Mouse (Mus musculus): ENCODE measurements around the gene Pdzd2.
A peak's percentile ranks its signal among the peaks of the same experiment; 100 is the strongest.

The Pdzd2 gene

GRCm38 (mm10) chr15:12739277-12740247, at the start of gene Pdzd2:
Gene Pdzd2 (minus strand): TSS chr15:12739924.
- peak; percentile 98 for DNase-seq (ENCODE audit: low read depth, low spot score)

- DNase-seq (ENCODE audit: low read depth, low spot score), result peak; percentile 26
Observed at GRCm38 (mm10) chr15:12789406-12789867, 49.7 kb upstream of the Pdzd2 start.

GRCm38 (mm10) chr15:12788536-12788935, 48.8 kb upstream of the Pdzd2 start:
- no peak for DNase-seq (ENCODE audit: low read depth, low spot score)

GRCm38 (mm10) chr15:12781729-12782326, 42.1 kb upstream of the Pdzd2 start:
- no peak for DNase-seq (ENCODE audit: low read depth, low spot score)

- DNase-seq (ENCODE audit: low read depth, low spot score), result no peak
Observed at GRCm38 (mm10) chr15:12781296-12781695, 41.6 kb upstream of the Pdzd2 start.

- DNase-seq (ENCODE audit: low read depth, low spot score), result peak; percentile 47
Observed at GRCm38 (mm10) chr15:12774149-12774753, 34.5 kb upstream of the Pdzd2 start.

GRCm38 (mm10) chr15:12770958-12771357, 31.2 kb upstream of the Pdzd2 start:
- DNase-seq (ENCODE audit: low read depth, low spot score), result peak; percentile 82

GRCm38 (mm10) chr15:12766848-12767247, 27.1 kb upstream of the Pdzd2 start:
- DNase-seq (ENCODE audit: low read depth, low spot score), result peak; percentile 6

- peak; percentile 45 for DNase-seq (ENCODE audit: low read depth, low spot score)
Observed at GRCm38 (mm10) chr15:12763147-12763546, 23.4 kb upstream of the Pdzd2 start.

GRCm38 (mm10) chr15:12762258-12762913, 22.7 kb upstream of the Pdzd2 start:
- no peak for DNase-seq (ENCODE audit: low read depth, low spot score)

- no peak for DNase-seq (ENCODE audit: low read depth, low spot score)
Observed at GRCm38 (mm10) chr15:12760747-12761146, 21.0 kb upstream of the Pdzd2 start.

- DNase-seq (ENCODE audit: low read depth, low spot score), result no peak
Observed at GRCm38 (mm10) chr15:12758461-12758860, 18.7 kb upstream of the Pdzd2 start.

GRCm38 (mm10) chr15:12757757-12758156, 18.0 kb upstream of the Pdzd2 start:
- DNase-seq (ENCODE audit: low read depth, low spot score), result no peak

GRCm38 (mm10) chr15:12753201-12753600, 13.5 kb upstream of the Pdzd2 start:
- no peak for DNase-seq (ENCODE audit: low read depth, low spot score)

- DNase-seq (ENCODE audit: low read depth, low spot score), result no peak
Observed at GRCm38 (mm10) chr15:12750963-12751362, 11.2 kb upstream of the Pdzd2 start.

GRCm38 (mm10) chr15:12749549-12750301, 10.0 kb upstream of the Pdzd2 start:
- no peak for DNase-seq (ENCODE audit: low read depth, low spot score)

- no peak for DNase-seq (ENCODE audit: low read depth, low spot score)
Observed at GRCm38 (mm10) chr15:12742117-12742906, 2.6 kb upstream of the Pdzd2 start.

- peak; percentile 80 for DNase-seq (ENCODE audit: low read depth, low spot score)
Observed at GRCm38 (mm10) chr15:12738301-12739093, 1.2 kb downstream of the Pdzd2 start.

GRCm38 (mm10) chr15:12735208-12735607, 4.5 kb downstream of the Pdzd2 start:
- no peak for DNase-seq (ENCODE audit: low read depth, low spot score)
